Mouse (Mus musculus) layer of hippocampus, adult 9-11 months (tissue): ENCODE results near the gene Fsd2.

Experiments used
- DNase-seq: peaks from one replicate; pipeline ENCODE4 v3.0.0; 2022

Gene Fsd2

GRCm38 (mm10) chr7:81566892-81567291 lies at the start of gene Fsd2:
Gene Fsd2, minus strand, starts transcription at chr7:81566944.
- no peak for DNase-seq

GRCm38 (mm10) chr7:81615031-81615430 lies 48.3 kb upstream of the Fsd2 start:
- DNase-seq: no peak

- no peak for DNase-seq
These were observed 46.3 kb upstream of the Fsd2 start for GRCm38 (mm10) chr7:81612856-81613635.

GRCm38 (mm10) chr7:81610125-81610524 lies 43.4 kb upstream of the Fsd2 start:
- DNase-seq: no peak

GRCm38 (mm10) chr7:81606452-81606851 lies 39.7 kb upstream of the Fsd2 start:
- DNase-seq: no peak

GRCm38 (mm10) chr7:81605489-81605888 lies 38.7 kb upstream of the Fsd2 start:
- DNase-seq: no peak

GRCm38 (mm10) chr7:81604991-81605390 lies 38.2 kb upstream of the Fsd2 start:
- DNase-seq: no peak

- peak; percentile 44 for DNase-seq
These were observed 32.9 kb upstream of the Fsd2 start for GRCm38 (mm10) chr7:81599379-81600280.

- DNase-seq: no peak
These were observed 30.9 kb upstream of the Fsd2 start for GRCm38 (mm10) chr7:81597660-81598059.

GRCm38 (mm10) chr7:81596086-81596485 lies 29.3 kb upstream of the Fsd2 start:
- no peak for DNase-seq

- DNase-seq: no peak
These were observed 28.3 kb upstream of the Fsd2 start for GRCm38 (mm10) chr7:81595056-81595455.

GRCm38 (mm10) chr7:81593387-81593786 lies 26.6 kb upstream of the Fsd2 start:
- no peak for DNase-seq

GRCm38 (mm10) chr7:81592686-81593085 lies 25.9 kb upstream of the Fsd2 start:
- no peak for DNase-seq

GRCm38 (mm10) chr7:81587238-81587637 lies 20.5 kb upstream of the Fsd2 start:
- DNase-seq: no peak

GRCm38 (mm10) chr7:81585326-81585725 lies 18.6 kb upstream of the Fsd2 start:
- no peak for DNase-seq

- no peak for DNase-seq
These were observed 16.8 kb upstream of the Fsd2 start for GRCm38 (mm10) chr7:81583512-81583911.

GRCm38 (mm10) chr7:81579312-81579711 lies 12.6 kb upstream of the Fsd2 start:
- DNase-seq: no peak

- DNase-seq: no peak
These were observed 11.7 kb upstream of the Fsd2 start for GRCm38 (mm10) chr7:81578413-81578812.

GRCm38 (mm10) chr7:81577872-81578271 lies 11.1 kb upstream of the Fsd2 start:
- DNase-seq: no peak

GRCm38 (mm10) chr7:81575606-81576005 lies 8.9 kb upstream of the Fsd2 start:
- no peak for DNase-seq

- DNase-seq: no peak
These were observed 7.1 kb upstream of the Fsd2 start for GRCm38 (mm10) chr7:81573821-81574220.

- peak; percentile 32 for DNase-seq
These were observed 6.7 kb upstream of the Fsd2 start for GRCm38 (mm10) chr7:81573397-81573796.

GRCm38 (mm10) chr7:81572610-81573268 lies 6.0 kb upstream of the Fsd2 start:
- no peak for DNase-seq
